Mouse (Mus musculus): ENCODE results near the gene Stn1. TPM values are rescaled to one million over a fixed set of nuclear protein-coding genes. Genes with fewer than 3 reads are reported as not detected.
"Not testable (repeated sequence)": the region's sequence is repeated elsewhere in the genome, so short reads cannot be mapped to it uniquely, and the experiment has no call there.

Gene Stn1
- 10 to 100 TPM; 12.9 to 14.7 TPM for total RNA-seq (2021)
- long read RNA-seq, experiment 1, transcript Stn1-201 (10 exons, 1,992 nt) = major isoform, 12 of 16 reads
- long read RNA-seq, experiment 1, partial matches to known transcripts = 0 of 16 reads
- long read RNA-seq, experiment 1, other reads (novel, unspliced or antisense) = 3 of 16 reads
- long read RNA-seq, experiment 2, partial matches to known transcripts = 0 of 5 reads
- long read RNA-seq, experiment 2, other reads (novel, unspliced or antisense) = 2 of 5 reads

DNA sequence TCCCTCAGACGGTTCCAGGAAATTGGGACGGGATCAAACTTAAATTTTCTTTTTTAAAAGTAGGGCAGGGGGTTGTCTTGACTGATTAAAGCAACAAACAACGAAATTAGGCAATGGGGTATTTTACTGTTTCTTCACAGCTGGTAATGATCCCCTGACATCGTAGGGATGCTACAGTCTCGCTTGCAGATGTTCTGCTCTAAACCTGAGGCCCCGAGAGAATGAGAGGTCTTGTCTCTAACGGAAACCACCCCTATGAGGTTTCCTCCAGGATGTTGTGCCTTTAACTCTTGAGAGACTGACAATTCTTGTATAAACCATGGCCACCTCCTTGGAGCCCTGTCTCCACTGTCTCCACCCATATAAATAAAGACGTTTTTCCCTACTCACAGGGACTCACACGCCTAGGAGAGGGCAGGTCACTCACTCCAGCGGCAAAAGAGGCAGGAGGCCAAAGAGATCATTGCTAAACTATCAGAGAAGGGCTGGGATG is at the start of gene Stn1:
TSS of gene Stn1 (minus strand) at position 208 of the 493 bp plus-strand sequence.
- DNase-seq = no peak

DNA sequence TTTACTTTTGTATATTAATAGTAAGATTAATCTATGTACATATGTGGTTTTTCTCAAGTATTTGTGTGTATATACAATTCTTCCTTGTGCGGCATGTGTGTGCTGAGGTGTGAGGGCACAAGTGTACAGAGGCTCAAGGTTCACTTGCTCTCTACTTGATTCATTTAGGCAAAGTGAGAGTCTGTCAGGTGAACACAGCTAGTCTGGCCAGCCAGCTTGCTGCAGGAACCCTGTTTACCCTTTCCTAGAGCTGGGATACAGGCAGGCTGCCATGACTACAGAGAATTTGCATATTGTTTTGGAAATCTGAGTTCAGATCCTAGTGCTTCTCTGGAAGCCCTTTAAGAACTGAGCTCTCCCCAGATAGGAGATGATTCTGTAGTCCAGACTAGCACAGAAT is 49.7 kb upstream of the Stn1 start:
- DNase-seq = no peak

DNA sequence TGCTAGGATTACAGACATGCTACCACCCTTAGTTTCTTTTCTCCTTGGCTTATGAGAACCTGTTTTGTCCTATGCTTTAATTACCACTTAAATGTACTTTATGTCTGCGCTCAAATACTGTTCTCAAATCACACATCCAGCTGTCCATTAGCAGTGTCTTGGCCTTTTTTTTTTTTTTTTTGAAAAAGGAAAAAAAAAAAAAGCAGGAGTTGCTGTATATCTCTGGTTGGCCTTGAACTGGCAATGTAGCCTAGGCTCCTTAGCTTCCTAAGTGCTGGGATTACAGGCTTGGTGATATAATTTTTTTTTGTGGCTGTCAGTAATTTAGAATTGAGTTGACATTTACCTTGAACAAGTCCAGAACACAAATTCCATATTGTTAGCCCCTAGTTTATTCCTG is 48.5 kb upstream of the Stn1 start:
- DNase-seq = no peak

DNA sequence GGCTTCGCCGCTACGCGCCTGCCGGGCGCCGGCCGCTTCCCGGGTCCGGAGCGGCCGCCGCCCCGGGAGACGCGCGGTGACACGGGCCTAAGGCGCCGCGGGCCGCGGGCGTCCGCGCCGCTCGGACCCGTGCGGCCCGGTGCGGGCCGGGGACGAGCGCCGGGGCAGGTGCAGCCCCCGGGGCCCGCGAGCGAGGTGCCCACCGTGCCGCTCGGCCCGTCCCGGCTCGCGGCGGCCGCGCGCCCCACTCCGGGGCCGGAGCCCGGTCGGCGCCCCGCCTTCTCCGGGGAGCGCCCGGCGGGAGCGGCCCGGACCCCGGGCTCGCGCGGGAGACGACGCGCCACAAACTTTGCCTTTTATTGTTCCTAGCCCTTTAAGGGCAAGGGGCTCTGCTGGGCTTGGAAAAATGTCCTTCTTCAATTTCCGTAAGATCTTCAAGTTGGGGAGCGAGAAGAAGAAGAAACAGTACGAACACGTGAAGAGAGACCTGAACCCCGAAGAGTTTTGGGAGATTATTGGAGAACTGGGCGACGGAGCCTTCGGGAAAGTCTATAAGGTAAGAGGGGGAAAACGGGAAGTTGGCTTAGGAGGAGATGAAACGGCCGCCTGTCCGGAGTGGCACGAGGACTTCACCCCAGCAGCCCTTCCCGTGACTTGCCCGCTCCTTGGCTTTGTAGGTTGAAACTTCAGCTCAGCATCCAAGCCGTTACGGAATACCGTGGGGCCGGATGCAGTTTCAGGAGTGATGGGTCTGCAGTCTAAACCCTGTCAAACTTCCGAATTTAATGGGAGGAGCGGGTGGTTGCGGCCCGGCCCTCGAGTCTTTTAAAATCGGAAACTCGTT is 42.7 kb upstream of the Stn1 start:
- peak; percentile 42 to 64 for DNase-seq

DNA sequence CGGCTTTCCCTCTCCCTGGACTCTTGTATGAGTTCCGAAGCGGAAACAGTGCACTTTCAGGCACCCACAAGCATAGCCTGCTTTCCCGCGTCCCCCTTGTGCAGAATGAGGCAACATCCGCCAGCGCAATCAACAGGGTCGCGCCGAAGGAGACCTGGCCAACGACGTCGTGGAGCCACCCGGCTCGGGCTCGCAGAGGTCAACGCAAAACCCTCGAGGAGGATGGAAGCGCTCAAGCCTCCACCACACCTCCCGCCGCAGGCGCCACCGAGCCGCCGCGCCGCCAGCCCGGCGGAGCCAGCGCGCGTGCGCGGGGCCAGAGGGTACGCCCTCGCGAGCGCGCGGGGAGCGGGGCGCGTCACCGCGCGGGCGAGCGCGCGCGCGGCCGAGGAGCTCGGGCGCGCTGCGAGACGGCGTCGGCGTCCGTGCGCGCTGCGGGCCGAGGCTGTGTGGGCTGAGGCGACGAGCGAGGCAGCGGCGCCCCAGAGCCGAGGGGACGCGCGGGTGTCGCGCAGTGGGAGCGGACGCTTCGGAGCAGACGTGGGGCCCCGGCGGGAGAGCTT is 42.0 kb upstream of the Stn1 start, which contains the start of gene Slk:
TSS of gene Slk (plus strand) at position 454 of the 563 bp plus-strand sequence.
- DNase-seq = peak; percentile 86 to 91

DNA sequence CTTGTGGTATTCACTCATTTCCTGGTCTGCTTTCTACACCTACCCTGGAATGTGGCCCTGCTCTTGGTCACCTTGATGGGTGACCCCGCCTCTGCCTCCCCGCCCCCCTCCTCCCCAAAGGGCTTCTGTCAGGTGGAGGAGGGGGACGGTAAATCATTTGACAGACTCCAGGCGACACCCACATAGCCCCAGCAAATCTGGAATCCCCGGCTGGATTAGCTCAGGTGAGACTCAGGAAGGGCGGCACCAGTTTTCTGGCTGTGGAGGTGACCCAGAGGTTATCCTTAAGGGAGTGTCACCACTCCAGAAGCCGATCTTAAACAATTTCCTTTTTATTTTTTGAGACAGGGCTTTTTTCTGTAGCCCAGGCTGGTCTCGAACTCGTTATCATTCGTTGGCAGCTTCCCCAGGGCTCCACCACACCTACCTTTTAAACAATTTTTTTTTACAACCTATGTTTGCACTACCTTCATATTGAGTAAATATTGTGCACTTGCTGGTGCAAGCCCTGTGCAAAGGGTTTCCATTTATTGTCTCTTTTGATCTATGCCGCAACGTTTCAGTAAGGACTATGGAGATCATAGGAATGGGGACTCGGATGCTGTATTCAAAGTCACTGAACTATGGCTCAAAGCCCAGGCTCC is 41.4 kb upstream of the Stn1 start:
- no peak for DNase-seq

DNA sequence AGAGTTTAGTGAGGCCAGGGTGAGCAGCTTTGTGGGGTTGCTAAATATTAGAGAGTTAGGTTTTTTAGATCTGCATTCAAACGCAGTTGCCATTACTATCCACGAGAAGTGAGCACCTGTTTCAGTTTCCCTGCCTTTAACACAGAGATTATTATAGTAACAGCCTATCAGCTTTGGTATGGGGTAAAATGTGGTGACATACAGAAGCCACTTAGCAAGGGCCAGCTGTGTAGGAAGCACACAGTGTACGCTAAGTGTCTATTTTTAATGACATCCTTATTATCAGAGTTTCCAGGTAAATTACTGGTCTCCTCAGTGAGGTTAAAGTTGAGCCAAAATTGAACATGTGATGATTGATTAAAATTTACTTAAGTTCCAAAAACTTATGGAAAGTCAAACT is 36.4 kb upstream of the Stn1 start:
- DNase-seq = no peak

DNA sequence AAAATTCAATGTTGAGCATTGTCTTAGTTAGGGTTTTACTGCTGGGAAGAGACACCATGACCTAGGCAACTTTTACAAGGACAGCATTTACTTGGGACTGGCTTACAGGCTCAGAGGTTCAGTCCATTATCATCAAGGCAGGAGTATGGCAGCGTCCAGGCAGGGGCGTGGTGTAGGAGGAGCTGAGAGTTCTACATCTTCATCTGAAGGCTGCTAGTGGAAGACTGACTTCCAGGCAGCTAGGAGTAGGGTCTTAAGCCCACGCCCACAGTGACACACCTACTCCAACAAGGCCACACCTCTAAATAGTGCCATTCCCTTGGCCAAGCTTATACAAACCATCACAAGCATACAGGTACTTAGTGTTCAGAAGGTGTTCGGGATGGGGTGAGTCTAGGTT is 34.7 kb upstream of the Stn1 start:
- not testable (repeated sequence) for DNase-seq

DNA sequence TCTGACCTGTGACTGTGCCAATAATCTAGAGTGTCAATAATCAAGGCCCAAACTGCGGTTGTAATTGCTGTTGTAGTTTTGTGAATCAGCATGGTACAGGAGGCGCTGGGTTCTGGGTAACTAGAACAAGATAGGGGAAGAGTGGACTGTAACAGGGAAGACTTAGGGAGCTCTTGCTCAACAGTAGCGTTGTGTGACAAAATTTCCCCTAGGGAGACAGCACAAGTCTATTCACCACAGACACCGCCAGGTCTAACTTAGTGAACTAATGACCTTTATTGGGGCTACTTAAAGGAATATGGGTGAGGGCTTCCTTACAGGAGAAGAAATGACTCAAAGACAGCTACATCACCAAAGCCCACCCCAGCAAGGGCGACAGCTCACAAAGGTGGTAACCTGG is 32.7 kb upstream of the Stn1 start:
- no peak for DNase-seq

DNA sequence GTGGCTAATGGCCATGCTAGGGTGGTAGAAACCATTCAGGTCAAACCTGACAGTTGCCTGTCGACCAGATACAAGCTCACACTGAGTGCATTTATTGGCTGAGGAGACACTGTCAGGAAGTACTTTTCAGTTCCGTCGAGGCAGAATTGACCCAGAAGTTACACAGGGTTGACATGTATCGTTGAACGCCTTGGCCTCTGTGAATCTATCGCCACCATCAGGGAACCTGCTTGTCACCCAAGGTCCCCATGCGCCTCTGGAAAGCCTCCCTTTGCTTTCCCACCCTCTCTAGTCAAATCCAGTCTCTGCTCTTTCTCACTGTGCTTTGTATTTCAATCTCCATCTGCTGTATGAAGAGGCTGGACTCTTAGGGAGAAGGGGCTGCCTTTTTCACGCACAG is 28.7 kb upstream of the Stn1 start:
- DNase-seq = no peak

DNA sequence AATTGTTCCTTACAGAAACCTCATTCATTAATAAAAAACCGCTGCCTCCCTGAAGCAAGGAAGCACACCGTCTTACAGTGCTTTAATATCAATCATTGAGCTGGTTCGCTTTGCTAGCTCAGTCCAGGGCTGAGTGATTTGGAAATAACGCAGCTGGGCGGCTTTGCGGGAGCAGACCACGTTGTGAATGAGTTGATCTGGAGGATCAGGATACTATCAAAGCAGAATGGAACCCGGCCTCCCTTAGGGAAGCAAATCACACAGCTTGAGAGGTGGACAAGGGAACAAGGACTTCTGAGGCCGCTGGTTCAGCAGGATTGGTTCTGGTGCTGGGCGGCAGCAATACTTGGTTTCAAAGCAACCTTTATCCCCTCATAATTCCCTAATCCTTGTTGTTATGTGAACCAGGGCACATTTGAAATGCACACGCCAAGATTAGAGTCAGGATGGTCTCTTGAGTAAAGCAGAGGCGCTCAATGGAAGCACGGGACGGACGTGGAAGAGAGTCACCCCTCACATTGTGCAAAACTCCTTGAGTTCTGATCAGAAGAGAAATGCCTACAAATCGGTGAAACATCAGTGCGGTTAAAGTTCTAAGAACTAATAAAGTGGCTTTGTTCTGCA is 27.8 kb upstream of the Stn1 start:
- DNase-seq = no peak

DNA sequence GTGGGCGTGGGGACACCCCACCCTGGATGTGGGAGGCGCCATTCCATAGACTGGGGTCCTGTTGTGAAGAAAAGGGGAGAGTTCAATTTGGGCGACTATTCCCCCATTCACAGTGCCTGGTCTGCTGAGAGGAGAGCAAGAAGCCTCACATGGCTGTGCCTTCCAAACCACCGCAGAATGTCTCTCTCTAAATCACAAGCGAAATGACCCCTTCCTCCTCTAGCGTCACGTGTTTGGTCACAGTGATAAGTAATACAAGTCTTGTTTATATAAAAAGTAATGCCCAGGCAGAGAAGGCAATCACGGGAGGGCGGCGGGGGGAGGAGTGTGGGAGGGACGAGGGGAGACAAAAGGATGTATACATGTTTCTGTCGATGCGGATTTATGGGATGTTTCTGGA is 26.4 kb upstream of the Stn1 start:
- no peak for DNase-seq

DNA sequence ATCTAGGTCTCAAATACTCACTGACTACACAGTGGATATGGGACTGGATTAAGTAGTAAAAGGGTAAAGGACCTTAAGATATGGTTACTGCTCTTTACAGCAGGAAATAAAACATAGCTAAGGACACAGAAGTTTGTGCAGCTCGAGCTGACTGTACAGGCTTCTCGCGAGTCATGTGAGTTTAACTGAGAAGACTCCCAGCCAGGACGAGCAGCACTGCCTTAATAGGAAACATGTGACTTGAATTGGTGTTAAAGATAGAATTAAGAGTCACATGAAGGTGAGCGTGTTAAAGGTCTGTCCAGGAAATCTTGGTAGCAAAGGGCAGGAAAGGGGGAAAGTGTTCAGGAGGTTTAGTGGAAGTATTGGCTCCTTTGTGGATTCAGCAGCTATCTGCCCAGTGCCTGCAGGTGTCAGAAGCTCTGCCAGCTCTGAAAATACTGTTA is 24.7 kb upstream of the Stn1 start:
- no peak for DNase-seq

DNA sequence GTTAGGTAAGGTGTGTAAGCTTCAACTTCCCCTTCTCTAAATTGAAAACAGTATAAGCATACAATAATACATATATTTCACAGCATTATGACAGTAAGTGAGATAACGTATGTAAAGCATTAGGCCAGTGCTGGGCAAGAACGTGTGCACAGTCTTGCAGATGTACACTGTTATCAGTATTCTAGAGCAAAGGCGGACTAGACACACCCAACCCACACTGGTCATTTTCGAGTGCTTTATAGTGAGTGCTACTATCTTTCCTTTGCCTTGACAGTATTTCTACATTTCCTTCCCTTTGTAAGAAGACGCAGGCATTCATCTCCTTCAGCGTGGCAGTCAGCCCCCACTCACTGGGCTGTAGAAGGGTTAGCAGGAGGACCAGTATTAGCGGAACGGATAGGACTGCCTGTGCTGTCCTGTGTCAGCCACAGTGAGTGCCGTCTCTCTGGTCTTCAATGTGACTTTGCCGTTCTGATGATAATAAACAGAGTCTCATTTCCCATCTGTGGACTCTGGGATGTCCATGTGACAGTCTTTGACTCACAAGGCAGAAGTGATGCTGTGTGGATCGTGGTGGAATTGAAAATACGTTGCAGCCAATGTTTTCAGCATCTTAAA is 23.3 kb upstream of the Stn1 start:
- DNase-seq = no peak

DNA sequence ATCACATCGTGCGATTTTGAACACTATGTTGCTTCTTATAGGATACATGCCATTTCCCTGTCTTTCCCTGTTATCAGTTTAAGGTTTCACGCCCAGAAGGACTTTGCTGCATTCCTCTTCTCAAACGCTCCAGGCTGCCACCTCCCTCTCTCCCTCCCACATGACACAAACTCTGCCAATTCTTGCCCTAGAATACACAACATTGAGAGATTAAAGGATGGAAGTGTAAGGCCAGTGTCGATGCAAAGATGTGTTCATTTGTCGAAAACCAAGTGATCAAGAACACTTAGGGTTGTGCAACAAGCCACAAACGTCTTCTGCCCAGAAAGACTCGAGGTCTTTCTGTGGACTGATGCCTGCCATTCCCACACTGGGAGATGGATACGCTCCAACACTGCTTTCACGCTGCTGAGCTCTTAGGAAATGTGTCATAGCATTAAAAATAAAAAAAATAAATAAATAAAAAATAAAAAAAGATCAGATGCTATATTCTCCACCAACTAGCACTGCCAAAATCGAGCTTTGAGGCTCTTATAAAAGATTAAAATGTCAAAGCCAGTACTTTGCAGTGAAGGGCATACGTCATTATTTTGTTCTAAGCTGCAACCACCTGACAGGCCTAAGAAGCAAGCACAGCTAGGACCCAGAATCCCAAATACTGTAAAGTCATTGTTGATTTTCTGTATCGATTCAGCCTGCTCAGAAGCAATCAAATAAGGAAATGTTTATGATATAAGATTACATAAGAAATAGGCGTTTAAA is 22.6 kb upstream of the Stn1 start:
- no peak for DNase-seq

DNA sequence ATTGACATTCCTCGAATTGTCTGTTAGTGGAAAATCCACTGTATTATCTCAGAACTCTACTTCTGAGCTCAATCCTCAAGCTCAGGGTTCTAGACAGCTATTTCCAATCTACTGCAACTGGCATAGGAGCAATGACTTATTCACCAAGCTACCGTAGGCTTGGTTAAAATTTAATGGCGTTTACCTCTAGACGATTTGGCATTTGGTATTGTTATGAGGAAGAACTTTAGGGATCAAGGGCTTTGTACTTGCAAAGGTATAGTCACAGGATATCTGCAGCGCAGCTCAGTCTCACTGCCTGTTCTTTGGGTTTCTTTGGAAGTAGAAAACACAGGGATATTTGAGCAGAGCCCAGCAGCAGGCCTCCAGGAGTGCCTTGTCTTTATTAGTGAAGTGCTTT is 21.8 kb upstream of the Stn1 start:
- DNase-seq = no peak

DNA sequence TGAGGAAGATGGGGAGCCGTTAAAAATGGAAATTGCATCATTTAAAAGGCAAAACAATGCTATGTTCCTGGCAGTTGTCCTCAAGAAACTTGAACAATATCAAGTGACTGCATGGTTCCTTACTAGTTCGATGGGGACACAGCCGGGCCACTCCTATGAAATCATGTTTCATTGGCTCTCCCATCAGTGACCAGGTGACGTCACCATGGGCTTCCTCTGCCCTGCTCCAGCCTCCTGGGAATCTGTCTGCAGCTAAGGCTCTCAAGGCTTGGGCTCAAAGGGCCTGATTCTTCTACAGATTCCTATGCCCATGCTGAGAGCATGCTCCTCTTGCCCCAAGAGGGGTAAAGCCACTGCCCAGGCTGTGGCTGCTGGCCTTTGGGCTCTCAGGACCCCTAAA is 12.3 kb upstream of the Stn1 start:
- DNase-seq = no peak

DNA sequence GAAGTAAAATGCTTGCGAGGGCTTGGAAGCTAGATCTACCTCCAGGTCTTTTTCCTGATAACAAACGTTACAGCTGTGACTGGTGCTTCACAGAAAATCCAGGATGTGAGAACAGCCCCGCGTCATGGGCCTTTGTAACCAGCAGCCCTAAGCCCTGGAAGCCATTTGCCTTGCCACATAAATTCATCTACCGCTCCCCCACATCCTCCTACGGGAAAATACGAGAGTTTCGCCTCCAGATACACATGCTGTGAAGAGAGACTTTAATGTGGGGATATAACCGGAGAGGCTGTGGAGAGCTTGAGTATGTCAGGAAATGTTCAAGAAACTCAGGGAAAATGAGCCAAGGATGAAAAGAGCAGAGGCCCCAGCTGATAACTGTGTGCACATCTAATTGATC is 11.9 kb upstream of the Stn1 start:
- no peak for DNase-seq

DNA sequence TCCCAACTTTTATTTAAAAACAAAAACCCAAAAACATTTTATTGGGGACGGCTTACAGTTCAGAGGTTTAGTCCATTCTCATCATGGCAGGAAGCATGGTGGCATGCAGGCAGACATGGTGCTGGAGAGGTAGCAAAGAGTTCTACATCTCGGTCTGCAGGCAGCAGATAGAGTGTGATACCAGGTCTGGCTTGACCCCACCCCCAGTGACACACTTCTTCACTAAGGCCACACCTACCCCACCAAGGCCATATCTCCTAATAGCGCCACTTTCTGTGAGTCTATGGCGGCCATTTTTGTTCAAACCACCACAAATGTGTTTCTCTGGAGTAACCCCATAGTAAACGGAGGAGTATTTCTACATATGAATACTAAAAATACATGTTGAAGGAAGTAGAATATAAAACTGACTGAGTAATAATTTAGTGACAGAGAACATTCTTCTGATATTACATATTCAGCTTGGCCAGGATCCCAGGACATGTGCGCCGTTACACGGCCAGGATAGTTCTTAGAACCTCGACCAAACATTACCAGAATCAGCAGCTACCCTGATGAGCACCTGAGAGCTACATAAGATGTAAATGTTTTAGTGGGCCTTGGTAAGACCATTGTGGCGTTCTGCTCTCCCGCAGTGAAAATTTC is 11.2 kb upstream of the Stn1 start:
- no peak for DNase-seq

DNA sequence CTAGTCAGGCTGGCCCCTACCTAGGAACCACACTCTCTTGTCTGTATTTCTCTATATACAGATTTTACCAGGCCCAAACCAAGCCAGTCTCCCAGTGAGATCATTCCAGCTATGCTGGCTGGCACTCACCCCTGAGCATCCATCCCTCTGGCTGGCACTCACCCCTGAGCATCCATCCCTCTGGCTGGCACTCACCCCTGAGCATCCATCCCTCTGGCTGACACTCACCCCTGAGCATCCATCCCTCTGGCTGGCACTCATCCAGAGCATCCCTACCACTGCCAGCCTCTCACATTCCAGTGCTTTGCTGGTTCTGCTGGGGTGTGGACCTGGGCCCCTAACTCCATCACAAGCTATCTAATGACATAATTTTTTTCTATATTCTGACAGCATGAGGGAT is 8.2 kb upstream of the Stn1 start:
- DNase-seq = no peak
